Mouse (Mus musculus) layer of hippocampus, adult 8-10 months (tissue): ENCODE measurements at regions not wholly inside any gene's neighbourhood (a gene's known extent, or its start where the extent isn't known, plus 50 kb on each side); places are given as distances from the start of the nearest gene placed in this dataset.

Experiments used
- DNase-seq, 2 experiments: peaks; one replicate each; pipeline ENCODE4 v3.0.0; 2022; ENCODE audit warnings: low spot score in 2 of 2

GRCm38 (mm10) chr16:90614137-90614536 is 113.1 kb downstream of the Mis18a start:
- DNase-seq: no peak

GRCm38 (mm10) chr16:90610097-90610808 is 117.0 kb downstream of the Mis18a start:
- DNase-seq: no peak

- no peak for DNase-seq
Measured at GRCm38 (mm10) chr16:90599329-90599870, 127.8 kb downstream of the Mis18a start.

- no peak for DNase-seq
Measured at GRCm38 (mm10) chr16:90598727-90599126, 128.5 kb downstream of the Mis18a start.

GRCm38 (mm10) chr16:90592721-90593481 is 134.3 kb downstream of the Mis18a start:
- no peak for DNase-seq

- DNase-seq: no peak
Measured at GRCm38 (mm10) chr16:90585171-90585570, 142.0 kb downstream of the Mis18a start.

GRCm38 (mm10) chr16:90580411-90580810 is 146.8 kb downstream of the Mis18a start:
- DNase-seq: peak in 1 of 2 experiments; percentile 26

- DNase-seq: no peak
Measured at GRCm38 (mm10) chr16:90571107-90571506, 156.1 kb downstream of the Mis18a start.

GRCm38 (mm10) chr16:90569826-90570225 is 157.4 kb downstream of the Mis18a start:
- DNase-seq: no peak

GRCm38 (mm10) chr16:90565182-90565581 is 162.0 kb downstream of the Mis18a start:
- DNase-seq: peak; percentile 15 to 35

- DNase-seq: peak in 1 of 2 experiments; percentile 35
Measured at GRCm38 (mm10) chr16:90553120-90553519, 167.3 kb downstream of the Hunk start.

GRCm38 (mm10) chr16:90551041-90551440 is 165.2 kb downstream of the Hunk start:
- no peak for DNase-seq

- DNase-seq: no peak
Measured at GRCm38 (mm10) chr16:90550058-90550795, 164.4 kb downstream of the Hunk start.
